Mouse (Mus musculus): Measurements from ENCODE around the gene Vmn1r29.
"Not testable (repeated sequence)": the region's sequence is repeated elsewhere in the genome, so short reads cannot be mapped to it uniquely, and the experiment has no call there.

The Vmn1r29 gene

GRCm38 (mm10) chr6:58301249-58301648 is at the start of gene Vmn1r29:
Gene Vmn1r29 (plus strand): TSS chr6:58301549.
- no peak for DNase-seq (ENCODE audit: low spot score in 2 of 2)

DNA sequence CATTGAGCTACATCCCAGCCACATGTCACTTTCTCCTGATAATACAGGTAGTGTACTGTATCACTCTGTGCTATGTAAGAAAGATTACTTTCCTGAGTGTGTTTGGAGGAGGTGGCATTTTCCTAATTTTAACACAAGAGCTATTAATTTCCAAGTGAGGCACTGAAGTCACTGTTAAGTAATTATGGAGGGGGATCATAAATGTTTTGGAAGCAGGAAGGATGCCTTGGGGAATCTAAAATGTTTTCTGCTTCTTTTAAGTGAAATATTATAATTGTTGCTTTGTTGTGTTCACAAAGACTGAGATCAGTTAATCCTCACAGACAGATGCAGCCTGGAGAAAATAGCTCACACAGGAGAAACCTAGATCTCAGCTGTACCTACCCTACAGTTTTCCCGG is 39.6 kb upstream of the Vmn1r29 start, which contains the start of gene Vmn1r28:
TSS of gene Vmn1r28 (plus strand) at position 301 of the 400 bp plus-strand sequence.
- no peak for DNase-seq (ENCODE audit: low spot score in 2 of 2)

- DNase-seq (ENCODE audit: low spot score in 2 of 2): not testable (repeated sequence)
These were observed 21.7 kb upstream of the Vmn1r29 start for GRCm38 (mm10) chr6:58279661-58280060.

DNA sequence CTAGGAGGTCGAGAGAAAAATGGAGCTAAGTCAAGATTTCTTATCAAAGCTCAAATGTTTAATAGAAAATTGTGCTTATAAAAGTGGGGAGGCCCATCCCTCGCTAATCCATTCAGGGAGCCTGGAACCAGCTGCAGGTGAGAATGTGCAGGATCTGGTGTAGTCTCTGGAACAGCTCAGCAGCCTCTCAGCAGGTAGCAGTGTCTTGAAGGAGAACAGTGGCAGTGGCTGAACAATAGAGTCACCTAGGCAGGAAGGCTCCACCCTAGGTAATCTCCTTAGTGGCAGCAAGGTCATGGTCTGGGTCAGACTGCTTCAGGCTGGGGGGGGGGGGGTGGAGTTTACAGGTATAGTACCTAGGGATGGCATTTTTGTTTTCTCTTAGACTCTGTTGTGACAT is 9.1 kb upstream of the Vmn1r29 start:
- DNase-seq (ENCODE audit: low spot score in 2 of 2): no peak

- not testable (repeated sequence) for DNase-seq (ENCODE audit: low spot score in 2 of 2)
These were observed 2.8 kb upstream of the Vmn1r29 start for GRCm38 (mm10) chr6:58298511-58298910.

- not testable (repeated sequence) for DNase-seq (ENCODE audit: low spot score in 2 of 2)
These were observed 29.3 kb downstream of the Vmn1r29 start for GRCm38 (mm10) chr6:58330686-58331085.
